Mouse (Mus musculus): Measurements from ENCODE around the gene Rplp1. TPM values are rescaled to one million over a fixed set of nuclear protein-coding genes. Genes with fewer than 3 reads are reported as not detected.
A peak's percentile ranks its signal among the peaks of the same experiment; 100 is the strongest.

The Rplp1 gene
- polyA plus RNA-seq, 1 experiment from 2014 or later, result 1,591 TPM

- no peak overlapping the region for H3K27ac ChIP-seq (replicated peaks)
- no peak overlapping the region for H3K4me3 ChIP-seq (replicated peaks)
- H3K4me1 ChIP-seq, result peaks cover 13% of the 10 kb centered on the region; the same call in 1 of the 2 replicates
- no peaks in the 10 kb centered on the region for H3K36me3 ChIP-seq
- H3K27me3 ChIP-seq, result peaks cover 17% of the 10 kb centered on the region
- ATAC-seq (ENCODE audit: insufficient number of reproducible peaks, low FRiP score, low TSS enrichment, low read depth), result peak; percentile 56; the same call in 1 of the 2 replicates
- 2% methylated on average over 8 of the region's 8 CpGs for WGBS
- no peak overlapping the region for H3K9ac ChIP-seq
- H3K4me2 ChIP-seq (replicated peaks), result no peak overlapping the region
- no peaks in the 10 kb centered on the region for H3K9me3 ChIP-seq (replicated peaks)
Measured at GRCm38 (mm10) chr9:61898401-61898800, 15.9 kb downstream of the Rplp1 start.

GRCm38 (mm10) chr9:61895014-61895413 is 19.3 kb downstream of the Rplp1 start:
- H3K36me3 ChIP-seq, result no peaks in the 10 kb centered on the region
- H3K4me3 ChIP-seq (replicated peaks), result no peak overlapping the region
- no peak for ATAC-seq (ENCODE audit: insufficient number of reproducible peaks, low FRiP score, low TSS enrichment, low read depth)
- peaks cover 13% of the 10 kb centered on the region; the same call in 1 of the 2 replicates for H3K4me1 ChIP-seq
- no peak overlapping the region for H3K27ac ChIP-seq (replicated peaks)
- no peak overlapping the region for H3K4me2 ChIP-seq (replicated peaks)
- H3K9me3 ChIP-seq (replicated peaks), result no peaks in the 10 kb centered on the region
- 32% methylated on average over 8 of the region's 8 CpGs for WGBS
- H3K27me3 ChIP-seq, result peaks cover 6% of the 10 kb centered on the region; the same call in 1 of the 2 replicates
- H3K9ac ChIP-seq, result no peak overlapping the region

- Histone ChIP-seq H3K4me2 (replicated peaks) (no peak overlapping the region), H3K27me3 (no peaks in the 10 kb centered on the region), H3K4me1 (peaks cover 13% of the 10 kb centered on the region), H3K4me3 (replicated peaks) (no peak overlapping the region), H3K36me3 (no peaks in the 10 kb centered on the region), H3K27ac (replicated peaks) (no peak overlapping the region), H3K9me3 (replicated peaks) (no peaks in the 10 kb centered on the region), H3K9ac (no peak overlapping the region)
- no peak for ATAC-seq (ENCODE audit: insufficient number of reproducible peaks, low FRiP score, low TSS enrichment, low read depth)
- WGBS, result 42% methylated on average over 8 of the region's 8 CpGs
Measured at GRCm38 (mm10) chr9:61889855-61890254, 24.5 kb downstream of the Rplp1 start.

GRCm38 (mm10) chr9:61887661-61888379 is 26.5 kb downstream of the Rplp1 start:
- peaks cover 20% of the 10 kb centered on the region for H3K4me1 ChIP-seq
- ATAC-seq (ENCODE audit: insufficient number of reproducible peaks, low FRiP score, low TSS enrichment, low read depth), result no peak
- 48% methylated on average over 11 of the region's 11 CpGs for WGBS

GRCm38 (mm10) chr9:61885964-61886363 is 28.4 kb downstream of the Rplp1 start:
- H3K27ac ChIP-seq (replicated peaks), result no peak overlapping the region
- no peak overlapping the region for H3K4me2 ChIP-seq (replicated peaks)
- H3K9ac ChIP-seq, result no peak overlapping the region
- ATAC-seq (ENCODE audit: insufficient number of reproducible peaks, low FRiP score, low TSS enrichment, low read depth), result no peak
- H3K4me3 ChIP-seq (replicated peaks), result no peak overlapping the region
- peaks cover 6% of the 10 kb centered on the region; the same call in 1 of the 2 replicates for H3K27me3 ChIP-seq
- no peaks in the 10 kb centered on the region for H3K36me3 ChIP-seq
- 79% methylated on average over 7 of the region's 7 CpGs for WGBS
- H3K9me3 ChIP-seq (replicated peaks), result no peaks in the 10 kb centered on the region
- peaks cover 20% of the 10 kb centered on the region for H3K4me1 ChIP-seq

More at GRCm38 (mm10) chr9:61887661-61888379, 26.5 kb downstream of the Rplp1 start:
- no peak overlapping the region for H3K4me2 ChIP-seq (replicated peaks)
- H3K9ac ChIP-seq, result no peak overlapping the region
- H3K36me3 ChIP-seq, result no peaks in the 10 kb centered on the region
- H3K9me3 ChIP-seq (replicated peaks), result no peaks in the 10 kb centered on the region
- H3K27me3 ChIP-seq, result no peaks in the 10 kb centered on the region
- no peak overlapping the region for H3K27ac ChIP-seq (replicated peaks)
- no peak overlapping the region for H3K4me3 ChIP-seq (replicated peaks)

GRCm38 (mm10) chr9:61884936-61885335 is 29.4 kb downstream of the Rplp1 start:
- 60% methylated on average over 13 of the region's 13 CpGs for WGBS
- H3K27ac ChIP-seq (replicated peaks), result 0 out of 2 replicates have a peak overlapping the region, but pooled peaks have one; percentile 11

GRCm38 (mm10) chr9:61884375-61884774 is 30.0 kb downstream of the Rplp1 start:
- Histone ChIP-seq H3K4me2 (replicated peaks) (no peak overlapping the region), H3K9me3 (replicated peaks) (no peaks in the 10 kb centered on the region), H3K27me3 (peaks cover 6% of the 10 kb centered on the region; the same call in 1 of the 2 replicates), H3K27ac (replicated peaks) (no peak overlapping the region), H3K4me1 (peaks cover 15% of the 10 kb centered on the region), H3K36me3 (no peaks in the 10 kb centered on the region), H3K9ac (no peak overlapping the region), H3K4me3 (replicated peaks) (no peak overlapping the region)
- WGBS, result 40% methylated on average over 7 of the region's 7 CpGs
- ATAC-seq (ENCODE audit: insufficient number of reproducible peaks, low FRiP score, low TSS enrichment, low read depth), result no peak

More at GRCm38 (mm10) chr9:61884936-61885335, 29.4 kb downstream of the Rplp1 start:
- no peaks in the 10 kb centered on the region for H3K36me3 ChIP-seq
- H3K4me2 ChIP-seq (replicated peaks), result no peak overlapping the region
- no peak for ATAC-seq (ENCODE audit: insufficient number of reproducible peaks, low FRiP score, low TSS enrichment, low read depth)
- peaks cover 20% of the 10 kb centered on the region for H3K4me1 ChIP-seq
- H3K9ac ChIP-seq, result no peak overlapping the region
- no peaks in the 10 kb centered on the region for H3K9me3 ChIP-seq (replicated peaks)
- H3K27me3 ChIP-seq, result peaks cover 6% of the 10 kb centered on the region; the same call in 1 of the 2 replicates
- H3K4me3 ChIP-seq (replicated peaks), result no peak overlapping the region

- no peak overlapping the region for H3K4me2 ChIP-seq (replicated peaks)
- no peaks in the 10 kb centered on the region for H3K36me3 ChIP-seq
- H3K9ac ChIP-seq, result no peak overlapping the region
- H3K4me3 ChIP-seq (replicated peaks), result no peak overlapping the region
- peaks cover 9% of the 10 kb centered on the region for H3K27me3 ChIP-seq
- H3K4me1 ChIP-seq, result peaks cover 19% of the 10 kb centered on the region
- WGBS, result 65% methylated on average over 3 of the region's 3 CpGs
- no peaks in the 10 kb centered on the region for H3K9me3 ChIP-seq (replicated peaks)
- no peak overlapping the region for H3K27ac ChIP-seq (replicated peaks)
- ATAC-seq (ENCODE audit: insufficient number of reproducible peaks, low FRiP score, low TSS enrichment, low read depth), result no peak
Measured at GRCm38 (mm10) chr9:61882179-61882578, 32.2 kb downstream of the Rplp1 start.

- Histone ChIP-seq H3K4me3 (replicated peaks) (no peak overlapping the region), H3K9ac (no peak overlapping the region), H3K27ac (replicated peaks) (no peak overlapping the region), H3K4me1 (peaks cover 30% of the 10 kb centered on the region), H3K36me3 (no peaks in the 10 kb centered on the region), H3K9me3 (replicated peaks) (no peaks in the 10 kb centered on the region), H3K27me3 (peaks cover 12% of the 10 kb centered on the region), H3K4me2 (replicated peaks) (no peak overlapping the region)
- 23% methylated on average over 2 of the region's 2 CpGs for WGBS
- no peak for ATAC-seq (ENCODE audit: insufficient number of reproducible peaks, low FRiP score, low TSS enrichment, low read depth)
Measured at GRCm38 (mm10) chr9:61878889-61879288, 35.5 kb downstream of the Rplp1 start.

GRCm38 (mm10) chr9:61877373-61878112 is 36.8 kb downstream of the Rplp1 start:
- 17% methylated on average over 22 of the region's 22 CpGs for WGBS
- Histone ChIP-seq H3K9me3 (replicated peaks) (no peaks in the 10 kb centered on the region), H3K4me3 (replicated peaks) (no peak overlapping the region), H3K4me1 (peaks cover 40% of the 10 kb centered on the region), H3K9ac (no peak overlapping the region), H3K36me3 (no peaks in the 10 kb centered on the region), H3K4me2 (replicated peaks) (no peak overlapping the region; the same call in 1 of the 2 replicates), H3K27ac (replicated peaks) (no peak overlapping the region), H3K27me3 (peaks cover 12% of the 10 kb centered on the region)
- ATAC-seq (ENCODE audit: insufficient number of reproducible peaks, low FRiP score, low TSS enrichment, low read depth), result no peak

- no peak overlapping the region for H3K9ac ChIP-seq
- 40% methylated on average over 8 of the region's 8 CpGs for WGBS
- no peaks in the 10 kb centered on the region for H3K36me3 ChIP-seq
- ATAC-seq (ENCODE audit: insufficient number of reproducible peaks, low FRiP score, low TSS enrichment, low read depth), result no peak
- H3K4me2 ChIP-seq (replicated peaks), result no peak overlapping the region
- peaks cover 45% of the 10 kb centered on the region for H3K4me1 ChIP-seq
- no peak overlapping the region for H3K4me3 ChIP-seq (replicated peaks)
- no peaks in the 10 kb centered on the region for H3K9me3 ChIP-seq (replicated peaks)
- H3K27ac ChIP-seq (replicated peaks), result no peak overlapping the region
- peaks cover 7% of the 10 kb centered on the region for H3K27me3 ChIP-seq
Measured at GRCm38 (mm10) chr9:61873325-61873724, 41.0 kb downstream of the Rplp1 start.

All from embryonic facial prominence, embryonic 15.5 days (tissue).